Mouse (Mus musculus) retina, postnatal 7 days (tissue): ENCODE data around the gene Dnajc8.

Experiments used
- DNase-seq: peaks from one replicate; pipeline ENCODE4 v3.0.0-alpha.2; 2012; ENCODE audit warnings: low read depth, low spot score

Gene Dnajc8

DNA sequence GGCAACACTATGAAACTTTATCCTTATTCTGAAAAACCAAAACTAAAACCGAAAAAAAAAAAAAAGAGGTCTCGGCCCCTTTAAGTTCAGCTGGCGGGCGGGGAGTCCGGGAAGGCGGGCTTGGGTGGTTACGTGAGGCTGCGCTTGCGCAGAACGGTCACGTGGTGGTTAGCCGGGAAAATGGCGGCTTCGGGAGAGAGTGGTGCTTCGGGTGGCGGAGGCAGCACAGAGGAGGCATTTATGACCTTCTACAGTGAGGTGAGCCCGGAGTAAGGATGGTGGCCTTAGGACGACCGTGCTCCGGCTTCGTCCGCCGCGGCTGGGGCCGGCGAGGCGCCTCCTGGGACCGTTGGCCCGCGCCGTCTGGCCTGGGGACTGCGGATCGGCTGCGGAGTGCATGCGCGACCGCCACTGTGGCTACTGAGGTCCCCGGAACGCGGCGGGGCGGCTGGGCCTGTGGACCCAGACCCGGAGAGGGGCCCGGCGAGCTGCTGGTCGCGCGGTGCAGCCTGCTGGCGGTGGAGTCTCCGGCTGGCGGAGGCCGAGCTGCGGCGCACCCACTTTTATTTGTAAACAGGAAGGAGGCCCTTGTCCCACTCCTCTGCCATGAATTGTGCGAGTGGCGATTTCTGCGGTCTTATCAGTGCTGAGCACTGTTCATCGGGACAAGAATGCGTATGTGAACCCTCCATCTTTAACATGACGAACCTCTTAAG is at the start of gene Dnajc8:
Dnajc8 (plus strand) TSS at position 145 of the 716 bp plus-strand sequence.
- peak; percentile 88 for DNase-seq

DNA sequence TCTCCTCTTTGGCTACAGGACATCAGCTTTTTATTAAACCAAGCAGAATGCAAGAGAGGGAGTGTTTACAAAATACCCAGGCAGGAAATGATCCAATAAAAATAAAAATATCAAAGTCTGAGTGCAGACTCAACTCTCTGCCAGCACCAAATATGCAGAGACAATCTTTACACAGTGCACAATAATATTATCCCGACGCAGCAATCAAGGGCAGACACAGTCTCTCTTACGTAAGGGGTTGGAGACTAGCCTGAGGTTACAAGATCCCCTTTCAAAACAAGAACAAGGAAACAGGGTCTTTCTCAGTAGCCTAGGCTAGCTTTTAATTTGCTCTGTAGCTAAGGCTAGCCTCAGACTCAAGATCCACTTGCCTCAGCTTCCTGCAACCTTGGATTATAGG is 46.8 kb upstream of the Dnajc8 start:
- no peak for DNase-seq

DNA sequence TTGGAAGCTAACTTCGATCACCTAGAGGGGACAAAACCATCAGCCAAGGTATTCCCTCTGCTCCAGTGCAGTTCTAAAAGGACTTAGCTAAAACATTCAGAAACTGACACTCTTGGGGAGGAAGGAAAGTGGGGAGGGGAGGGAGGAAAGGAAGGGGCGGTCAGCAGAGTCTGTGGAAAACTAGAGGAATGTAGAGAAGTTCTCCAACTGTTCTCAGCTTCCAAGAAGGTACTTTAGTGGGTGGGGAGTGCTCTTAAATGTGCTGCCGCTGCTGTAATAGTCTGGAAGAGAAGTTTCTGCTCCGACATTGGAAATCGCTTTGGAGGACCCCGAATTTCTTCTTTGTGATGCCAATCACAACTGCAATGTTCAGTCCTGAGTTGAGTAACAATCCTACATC is 46.4 kb upstream of the Dnajc8 start:
- DNase-seq, result no peak

DNA sequence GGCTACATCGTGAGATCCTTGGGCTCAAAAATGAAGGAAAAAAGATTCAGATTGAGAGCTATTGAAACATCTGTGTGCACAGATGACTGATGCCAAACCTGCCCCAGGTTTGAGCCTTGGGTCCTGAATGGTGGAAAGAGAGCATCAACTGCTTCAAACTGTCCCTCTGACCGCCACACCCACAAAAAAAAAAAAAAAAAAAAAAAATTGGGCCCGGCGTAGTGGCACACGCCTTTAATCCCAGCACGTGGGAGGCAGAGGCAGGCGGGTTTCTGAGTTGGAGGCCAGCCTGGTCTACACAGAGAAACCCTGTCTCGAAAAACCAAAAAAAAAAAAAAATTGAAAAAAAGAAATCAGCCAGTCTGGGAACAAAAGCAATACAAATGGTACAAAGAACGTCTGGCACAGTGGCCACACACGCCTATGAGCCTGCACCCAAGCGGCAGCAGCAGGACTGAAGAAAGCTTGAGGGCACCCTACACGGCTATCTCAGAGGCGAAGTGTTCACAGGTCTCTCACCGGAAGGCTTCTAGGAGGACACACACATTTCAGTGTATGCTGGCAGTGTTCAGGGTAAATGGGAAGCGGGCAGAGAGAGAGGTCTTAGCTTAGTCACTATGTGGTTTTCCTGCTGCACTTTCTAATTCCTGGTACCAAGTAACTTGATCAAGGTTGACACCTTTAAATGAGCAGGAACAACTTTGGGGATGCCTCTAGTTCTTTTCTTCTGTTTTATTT is 44.9 kb upstream of the Dnajc8 start:
- no peak for DNase-seq

DNA sequence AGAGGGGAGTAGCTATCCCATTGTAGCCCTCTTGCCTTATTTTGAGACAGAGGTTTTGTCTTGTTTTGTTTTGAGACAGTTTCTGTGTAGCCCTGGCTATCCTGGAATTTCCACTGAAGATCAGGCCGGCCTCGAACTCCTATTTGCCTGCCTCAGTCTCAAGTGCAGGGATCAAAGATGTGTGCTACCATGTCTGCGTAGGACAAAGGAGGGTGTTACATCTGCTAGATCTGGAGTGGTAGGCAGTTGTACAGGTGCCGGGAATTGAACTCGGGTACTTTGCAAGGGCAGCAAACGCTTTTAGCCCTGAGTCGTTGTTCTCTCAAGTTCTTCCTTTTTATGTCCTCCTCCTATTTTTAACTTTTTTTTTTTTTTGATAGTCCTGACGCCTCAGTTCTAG is 44.3 kb upstream of the Dnajc8 start:
- DNase-seq, result no peak

DNA sequence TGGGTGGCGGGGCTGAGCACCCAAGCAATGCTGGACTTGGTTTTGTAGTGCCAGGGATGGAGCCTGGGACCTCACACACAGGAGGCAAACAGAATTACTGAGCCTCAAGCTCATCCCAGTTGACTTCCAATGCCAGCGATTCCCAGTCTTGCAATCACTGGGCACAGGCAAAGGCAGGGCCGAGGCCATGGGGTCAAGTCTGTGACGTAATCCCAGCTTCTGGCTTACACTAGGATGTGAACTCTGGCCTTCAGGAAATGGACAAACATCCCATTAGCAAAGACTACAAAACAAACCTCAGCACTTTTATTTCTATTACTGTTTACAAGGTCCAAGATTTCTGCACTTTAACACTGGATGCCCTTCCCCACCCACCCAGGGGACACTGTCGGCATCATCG is 43.6 kb upstream of the Dnajc8 start:
- no peak for DNase-seq

DNA sequence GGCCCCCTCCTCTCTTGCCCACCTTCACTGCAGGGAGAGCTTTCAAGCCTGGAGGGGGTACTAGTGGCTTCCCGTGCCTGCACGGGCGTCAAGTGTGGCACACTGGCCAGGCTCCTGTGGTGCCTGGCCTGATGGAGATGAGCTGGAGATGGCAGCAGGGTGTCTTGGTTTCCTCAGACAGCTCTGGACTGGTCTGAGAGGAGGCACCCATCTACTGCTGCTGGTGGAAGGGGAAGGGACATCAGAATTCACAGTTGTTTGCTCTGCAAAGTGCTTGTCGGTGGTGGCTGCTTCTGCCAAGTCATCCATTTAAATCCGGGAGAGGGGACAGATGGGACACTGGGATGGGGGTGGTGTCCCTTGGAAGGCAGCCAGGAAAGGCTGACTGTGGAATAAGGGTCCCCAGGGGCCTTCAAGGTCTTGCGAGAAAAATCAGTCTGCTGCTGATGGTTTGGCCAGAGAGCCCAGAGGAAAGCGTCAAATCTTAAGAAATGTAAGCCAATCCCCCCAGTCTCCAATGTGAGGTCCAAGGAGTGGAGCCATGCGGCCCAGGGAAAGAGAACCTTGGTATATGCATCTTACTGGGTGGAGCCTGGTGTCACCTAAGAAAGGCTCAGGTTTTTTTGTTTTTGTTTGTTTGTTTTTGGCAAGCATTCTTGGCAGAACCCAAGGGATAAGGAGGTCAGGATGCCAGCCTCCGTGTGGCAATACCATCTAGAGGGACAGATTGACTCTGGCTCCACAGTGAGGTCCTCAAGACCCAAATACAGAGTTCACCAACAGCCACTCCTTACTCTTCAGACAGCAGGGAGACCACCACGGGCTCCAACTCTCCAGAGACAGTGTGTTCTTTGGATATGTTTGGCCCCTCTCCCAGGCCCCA is 42.9 kb upstream of the Dnajc8 start:
- peak; percentile 27 for DNase-seq

DNA sequence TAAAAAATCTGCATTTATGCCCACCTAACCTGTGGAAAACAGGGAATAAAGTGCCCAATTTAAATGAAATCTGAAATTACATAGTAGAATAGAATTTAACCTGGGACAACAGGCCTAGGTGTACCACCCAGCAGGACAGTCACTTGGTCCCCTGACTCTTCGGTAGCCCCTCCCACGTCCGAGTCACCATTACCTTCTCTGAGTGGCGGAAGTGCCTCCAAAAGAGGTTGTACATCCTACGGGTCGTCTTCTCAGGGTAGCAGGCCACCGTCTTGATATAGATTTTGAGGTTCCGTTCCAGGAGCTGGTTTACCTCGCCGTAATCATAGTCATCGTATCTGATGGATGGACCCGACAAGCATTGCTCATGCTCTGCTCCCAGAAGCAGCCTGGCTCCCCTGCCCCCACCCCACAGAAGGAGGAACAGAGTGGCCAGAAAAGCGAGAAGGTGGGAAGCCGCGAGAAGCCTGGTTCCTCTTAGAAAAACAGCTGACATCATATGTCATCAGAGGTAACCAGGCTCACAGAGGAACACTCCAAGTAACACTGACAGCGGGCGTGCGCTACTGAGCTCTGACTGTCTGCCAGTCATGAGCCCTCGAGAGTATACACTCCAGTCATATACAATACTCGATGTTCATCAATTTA is 41.0 kb upstream of the Dnajc8 start:
- DNase-seq, result no peak

DNA sequence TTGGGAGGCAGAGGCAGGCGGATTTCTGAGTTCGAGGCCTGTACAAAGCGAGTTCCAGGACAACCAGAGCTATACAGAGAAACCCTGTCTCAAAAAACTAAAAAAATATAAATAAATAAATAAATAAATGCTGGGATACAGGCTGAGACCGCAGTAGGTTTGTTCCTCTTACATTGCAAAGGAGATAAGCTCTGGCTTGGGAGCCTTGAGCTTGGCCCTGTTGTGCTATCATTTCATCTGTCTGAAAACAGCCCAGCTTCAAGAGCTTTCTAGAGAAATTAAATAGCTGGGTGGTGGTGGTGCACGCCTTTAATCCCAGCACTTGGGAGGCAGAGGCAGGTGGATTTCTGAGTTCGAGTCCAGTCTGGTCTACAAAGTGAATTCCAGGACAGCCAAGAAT is 33.7 kb upstream of the Dnajc8 start:
- DNase-seq, result no peak

DNA sequence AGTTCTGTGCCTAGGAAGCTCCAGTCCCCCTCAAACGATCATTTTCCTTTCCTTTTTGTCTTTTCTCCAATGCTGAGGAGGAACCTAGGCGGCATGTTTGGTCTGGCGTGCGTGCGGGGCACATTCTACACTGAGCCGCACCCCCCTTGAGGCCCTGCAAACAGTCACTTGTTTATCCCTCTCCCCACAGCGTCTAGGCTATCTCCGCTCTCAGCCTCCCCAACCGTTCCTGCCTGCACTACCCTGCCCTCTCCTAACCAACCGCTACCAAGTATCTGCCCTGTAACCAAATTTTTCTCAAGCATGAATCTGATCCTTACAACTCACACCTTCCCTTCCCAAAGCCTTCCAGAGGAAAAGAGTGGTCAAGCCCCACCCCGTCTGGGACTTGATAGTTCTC is 32.0 kb upstream of the Dnajc8 start:
- no peak for DNase-seq

DNA sequence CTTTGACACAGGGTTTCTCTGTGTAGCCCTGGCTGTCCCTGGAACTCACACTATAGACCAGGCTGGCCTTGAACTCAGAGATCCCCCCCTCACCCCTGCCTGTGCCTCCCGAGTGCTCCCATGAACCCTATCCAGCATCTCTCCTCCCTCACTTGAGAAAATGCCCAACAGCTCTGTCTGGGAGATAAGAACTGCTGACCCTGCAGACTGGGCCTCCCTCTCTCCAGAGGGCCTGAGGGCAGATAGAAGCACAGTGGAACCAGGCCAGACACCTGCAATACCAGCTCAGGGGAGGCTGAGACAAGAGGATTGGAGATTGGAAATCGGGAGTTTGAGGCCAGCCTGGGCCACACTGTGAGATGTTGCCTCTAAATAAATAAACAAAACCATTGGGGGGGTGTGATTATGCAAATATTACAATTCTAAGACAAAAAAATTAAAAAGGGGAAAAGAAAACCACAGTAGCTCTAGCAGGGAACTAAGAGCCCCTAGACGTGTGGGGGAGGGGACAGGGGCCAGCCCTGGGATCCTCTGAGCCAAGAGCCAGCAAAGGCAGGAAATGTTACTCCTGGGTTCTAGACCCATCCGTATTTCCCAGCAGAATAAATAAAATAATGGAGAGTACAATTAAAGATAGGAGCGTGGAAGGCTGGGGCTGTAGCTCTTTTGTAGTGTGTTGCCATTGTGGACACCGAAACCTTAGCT is 30.2 kb upstream of the Dnajc8 start:
- no peak for DNase-seq

DNA sequence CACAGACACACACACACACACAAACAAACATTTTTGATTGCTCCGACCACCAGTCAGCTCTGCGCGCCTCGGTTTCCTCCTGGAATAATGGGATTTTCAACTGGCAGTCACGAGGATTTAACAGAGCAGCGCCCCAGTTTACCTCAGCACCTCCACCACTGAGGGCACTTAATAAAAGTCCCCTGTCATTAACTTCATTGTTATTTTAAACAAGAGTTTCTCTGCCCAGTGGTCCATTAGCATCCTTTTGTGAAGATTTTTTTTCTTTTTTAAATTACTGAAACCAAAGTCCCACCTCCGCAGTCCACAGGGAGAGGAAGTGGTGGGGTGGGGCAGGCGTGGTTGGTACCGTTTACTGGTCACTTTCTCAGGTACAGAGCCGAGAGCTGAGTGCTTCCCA is 29.6 kb upstream of the Dnajc8 start:
- no peak for DNase-seq

DNA sequence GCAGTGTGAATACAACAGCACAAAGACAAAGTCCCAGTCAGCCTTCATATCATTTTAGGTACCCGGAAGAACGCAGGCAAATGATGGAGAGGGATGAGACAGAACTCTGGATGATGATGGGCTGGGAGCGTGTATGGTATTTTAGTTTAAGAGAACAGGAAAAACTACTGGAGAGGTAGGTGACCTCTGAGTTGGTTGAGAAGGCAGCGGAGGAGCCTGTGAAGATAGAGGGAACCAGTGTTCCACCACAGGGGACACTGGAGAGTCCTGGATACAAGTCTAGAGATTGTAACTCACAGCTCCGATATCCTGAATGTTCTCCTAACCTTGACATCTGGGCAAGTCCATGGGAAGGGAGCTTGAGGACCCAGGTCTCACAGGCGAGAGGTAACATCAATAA is 29.1 kb upstream of the Dnajc8 start:
- no peak for DNase-seq

DNA sequence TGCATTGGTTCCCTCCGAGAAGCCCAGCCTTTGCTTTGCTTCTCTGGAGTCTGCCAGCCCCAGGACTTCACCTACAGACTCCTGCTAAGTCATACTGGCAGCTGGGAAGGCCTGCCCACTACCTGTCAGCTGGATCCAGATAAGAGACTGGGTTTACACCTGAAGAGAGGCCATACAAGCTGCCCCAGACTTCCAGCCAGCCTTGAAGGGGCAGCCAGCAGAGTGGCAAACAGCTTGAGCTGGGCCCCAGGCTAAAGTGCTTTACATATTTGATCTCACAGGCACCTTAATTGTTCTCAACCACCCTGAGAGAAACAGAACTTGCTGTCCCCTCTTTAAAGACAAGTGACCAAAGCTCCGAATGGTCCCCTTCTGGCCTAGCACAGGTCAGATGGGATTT is 28.1 kb upstream of the Dnajc8 start:
- DNase-seq, result no peak

DNA sequence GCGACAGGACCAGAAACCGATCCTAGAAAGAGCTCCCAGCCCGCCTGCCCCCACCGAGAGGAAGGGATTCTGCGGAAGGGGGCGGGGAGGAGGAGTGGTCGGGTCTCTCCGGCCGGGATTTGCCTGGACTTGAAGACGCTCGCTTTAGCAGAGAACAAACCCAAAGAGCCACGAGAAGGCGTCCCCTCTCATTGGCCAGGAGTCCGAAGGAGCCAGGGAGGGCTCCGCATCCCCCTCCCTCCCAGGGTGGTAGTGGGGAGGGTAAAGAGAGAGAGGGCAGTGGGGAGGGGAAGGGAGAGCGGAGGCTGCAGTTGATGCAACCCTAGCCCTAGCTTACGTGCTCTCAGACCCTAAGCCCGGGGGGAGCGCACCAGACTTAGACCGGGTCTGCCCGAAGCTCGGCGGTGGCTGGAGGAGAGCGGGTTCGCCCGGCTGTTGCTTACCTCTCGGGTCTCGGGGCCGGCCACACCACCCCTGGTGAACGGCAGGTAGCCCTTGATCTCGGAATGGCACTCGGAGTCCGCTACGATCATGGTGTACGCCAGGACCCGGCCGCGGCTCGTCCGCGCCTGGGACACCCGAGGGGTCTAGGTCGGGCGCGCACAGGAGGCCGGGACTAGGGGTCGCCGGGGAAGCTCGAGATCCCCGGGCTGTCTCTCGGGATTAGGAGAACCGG is 25.6 kb upstream of the Dnajc8 start:
- DNase-seq, result no peak

DNA sequence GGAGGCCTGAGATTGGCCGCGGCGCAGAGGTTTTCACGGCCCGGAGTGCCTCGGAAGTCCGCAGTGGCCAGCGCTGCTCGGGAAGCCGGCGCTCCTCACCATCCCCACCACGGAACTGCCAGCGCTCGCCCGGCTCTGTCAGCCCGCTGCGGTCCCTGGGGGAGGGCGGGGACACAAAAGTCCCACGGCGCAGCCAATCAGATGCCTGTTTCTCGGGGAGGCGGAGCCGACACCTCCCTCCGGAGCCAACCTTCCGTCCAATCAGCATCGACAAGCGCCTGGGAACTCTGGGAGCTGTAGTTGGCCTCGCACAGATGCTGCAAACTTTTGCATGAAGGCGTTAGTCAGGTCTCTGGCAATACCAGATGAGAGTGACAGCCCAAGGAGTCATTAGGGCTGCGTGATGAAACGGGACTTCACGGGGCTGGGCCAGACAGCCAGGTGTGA is 25.0 kb upstream of the Dnajc8 start, which contains the start of gene Sesn2:
Sesn2 (minus strand) TSS at position 150 of the 447 bp plus-strand sequence.
- DNase-seq, result peak; percentile 94

DNA sequence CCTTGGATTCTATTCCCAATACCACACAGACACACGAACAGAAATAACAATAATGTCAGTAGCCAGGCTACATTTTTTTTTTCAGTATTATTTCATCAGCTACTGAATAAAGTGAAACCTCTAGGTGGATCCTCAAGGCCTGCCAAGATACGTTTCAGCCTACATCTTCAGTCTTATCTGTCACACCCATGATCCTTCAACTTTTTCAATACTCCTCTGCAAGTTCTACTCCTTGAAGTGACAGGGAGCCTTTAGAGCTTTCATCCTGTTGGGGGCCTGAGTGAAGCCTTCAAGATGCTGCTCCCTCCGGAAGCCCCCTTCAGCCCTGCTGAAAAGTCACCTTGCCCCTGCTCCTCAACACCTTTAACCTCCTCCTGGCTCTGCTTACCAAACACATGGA is 23.3 kb upstream of the Dnajc8 start:
- DNase-seq, result no peak

DNA sequence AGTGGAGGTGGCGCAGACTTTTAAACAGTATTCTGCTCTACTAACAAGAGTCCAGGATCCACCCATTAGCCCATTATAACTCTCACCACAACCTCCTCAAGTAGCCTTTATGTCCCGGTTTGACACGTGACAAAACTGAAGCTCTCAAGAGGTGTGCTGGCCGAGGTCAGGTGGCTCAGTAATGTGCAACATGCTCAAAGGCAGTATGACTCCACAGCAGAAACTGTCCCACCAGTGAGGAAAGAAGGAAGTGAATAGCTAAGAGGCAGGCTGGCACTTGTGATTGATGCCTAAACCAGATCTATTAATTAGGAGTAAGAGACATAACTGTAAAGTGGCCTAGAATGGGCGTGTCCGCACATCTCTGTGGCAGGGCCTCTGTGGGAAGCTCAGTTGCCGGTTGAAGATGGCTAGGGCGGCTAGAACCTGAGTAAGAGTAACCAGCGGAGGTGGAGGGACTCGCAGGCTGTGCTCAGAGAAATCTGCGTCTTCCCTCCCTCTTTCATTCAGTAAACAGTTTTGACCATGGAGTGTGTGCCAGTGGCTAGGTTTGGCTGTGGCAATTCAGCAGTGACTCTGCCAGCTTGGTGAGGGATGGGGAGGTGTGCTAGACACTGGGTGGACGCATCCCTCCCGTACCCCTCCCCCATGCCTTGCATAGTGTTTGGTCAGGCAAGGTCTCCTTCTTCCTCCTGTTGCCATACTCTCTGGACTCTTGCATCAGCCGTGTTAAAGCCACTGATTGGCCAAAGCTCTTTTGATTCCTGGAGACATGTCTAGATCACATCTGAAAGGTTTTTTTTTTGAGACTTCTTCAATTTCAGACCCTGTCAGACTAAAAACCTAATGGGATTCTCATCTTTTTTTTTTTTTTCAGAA is 21.7 kb upstream of the Dnajc8 start:
- DNase-seq, result no peak

DNA sequence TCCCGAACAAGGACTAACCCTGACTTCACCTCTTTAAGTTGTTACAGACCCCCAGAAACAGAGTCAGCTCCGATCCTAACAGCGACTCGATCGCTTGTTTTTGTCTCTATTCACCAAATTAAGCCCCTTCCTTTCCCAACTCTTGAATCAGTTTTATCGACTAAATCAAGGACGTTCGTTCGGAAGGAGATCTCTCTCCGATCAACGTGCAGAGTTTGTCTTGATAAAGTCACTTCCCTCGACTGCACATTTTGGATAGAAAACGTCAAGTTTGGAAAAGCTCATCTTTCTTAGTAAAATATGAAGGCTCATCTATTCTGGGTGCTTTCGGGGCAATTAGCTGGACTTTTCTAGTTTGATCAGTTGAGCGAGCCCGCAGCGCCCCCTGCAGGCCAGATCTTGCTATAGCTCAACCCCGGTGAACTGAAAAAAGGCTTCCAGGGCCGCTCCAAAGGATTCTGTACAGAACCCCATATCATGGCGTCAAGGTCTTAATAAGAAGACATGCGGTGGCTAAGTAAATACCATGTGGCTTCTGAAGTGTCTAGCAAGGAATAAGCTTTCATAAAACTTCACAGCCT is 20.7 kb upstream of the Dnajc8 start:
- DNase-seq, result peak; percentile 75
